Mouse (Mus musculus): ENCODE measurements at regions not wholly inside any gene's neighbourhood (a gene's known extent, or its start where the extent isn't known, plus 50 kb on each side); places are given as distances from the start of the nearest gene placed in this dataset.
A peak's percentile ranks its signal among the peaks of the same experiment; 100 is the strongest.

GRCm38 (mm10) chr2:101370991-101371736, 253.4 kb upstream of the Rag2 start:
- DNase-seq (ENCODE audit: low read depth, low spot score): no peak

GRCm38 (mm10) chr2:101371834-101372493, 252.6 kb upstream of the Rag2 start:
- no peak for DNase-seq (ENCODE audit: low read depth, low spot score)

- DNase-seq (ENCODE audit: low read depth, low spot score): no peak
These were observed 243.9 kb upstream of the Rag2 start for GRCm38 (mm10) chr2:101380595-101380994.

GRCm38 (mm10) chr2:101415002-101415401, 209.5 kb upstream of the Rag2 start:
- DNase-seq (ENCODE audit: low read depth, low spot score): no peak

GRCm38 (mm10) chr2:101416702-101417101, 207.8 kb upstream of the Rag2 start:
- DNase-seq (ENCODE audit: low read depth, low spot score): no peak

GRCm38 (mm10) chr2:101433141-101433895, 191.2 kb upstream of the Rag2 start:
- no peak for DNase-seq (ENCODE audit: low read depth, low spot score)

- DNase-seq (ENCODE audit: low read depth, low spot score): no peak
These were observed 184.3 kb upstream of the Rag2 start for GRCm38 (mm10) chr2:101440231-101440630.

- no peak for DNase-seq (ENCODE audit: low read depth, low spot score)
These were observed 183.4 kb upstream of the Rag2 start for GRCm38 (mm10) chr2:101441081-101441630.

GRCm38 (mm10) chr2:101455591-101455990, 168.9 kb upstream of the Rag2 start:
- DNase-seq (ENCODE audit: low read depth, low spot score): no peak

- no peak for DNase-seq (ENCODE audit: low read depth, low spot score)
These were observed 165.6 kb upstream of the Rag2 start for GRCm38 (mm10) chr2:101458959-101459358.

- DNase-seq (ENCODE audit: low read depth, low spot score): no peak
These were observed 162.1 kb upstream of the Rag2 start for GRCm38 (mm10) chr2:101462450-101462849.

GRCm38 (mm10) chr2:101464291-101465140, 160.0 kb upstream of the Rag2 start:
- DNase-seq (ENCODE audit: low read depth, low spot score): peak; percentile 4

GRCm38 (mm10) chr2:101470569-101471100, 153.9 kb upstream of the Rag2 start:
- no peak for DNase-seq (ENCODE audit: low read depth, low spot score)

- DNase-seq (ENCODE audit: low read depth, low spot score): peak; percentile 91
These were observed 151.9 kb upstream of the Rag2 start for GRCm38 (mm10) chr2:101472449-101473115.

- no peak for DNase-seq (ENCODE audit: low read depth, low spot score)
These were observed 151.4 kb upstream of the Rag2 start for GRCm38 (mm10) chr2:101473116-101473485.

- DNase-seq (ENCODE audit: low read depth, low spot score): no peak
These were observed 147.7 kb upstream of the Rag2 start for GRCm38 (mm10) chr2:101476862-101477261.

GRCm38 (mm10) chr2:101490207-101490606, 134.3 kb upstream of the Rag2 start:
- DNase-seq (ENCODE audit: low read depth, low spot score): no peak

GRCm38 (mm10) chr2:101491762-101492161, 132.8 kb upstream of the Rag2 start:
- no peak for DNase-seq (ENCODE audit: low read depth, low spot score)

- no peak for DNase-seq (ENCODE audit: low read depth, low spot score)
These were observed 116.4 kb upstream of the Rag2 start for GRCm38 (mm10) chr2:101508116-101508515.

Data from mesoderm, embryonic 11.5 days (tissue).